Mouse (Mus musculus) left cerebral cortex, postnatal 14 days (tissue): ENCODE measurements around the gene Gm29609. TPM values are rescaled to one million over a fixed set of nuclear protein-coding genes. Genes with fewer than 3 reads are reported as not detected.
A peak's percentile ranks its signal among the peaks of the same experiment; 100 is the strongest.
"Not testable (repeated sequence)": the region's sequence is repeated elsewhere in the genome, so short reads cannot be mapped to it uniquely, and the experiment has no call there.

Source experiments
- DNase-seq, 2 experiments: peaks; one replicate each; pipeline ENCODE4 v3.0.0; 2021 to 2022; ENCODE audit warnings: low spot score in 2 of 2, mixed read lengths in 1 of 2
- intact Hi-C: fragments of 180-260 bp; cut with DNase I; formaldehyde crosslinking; loops from one replicate; pipeline ENCODE4 v1.15.1; 2025
- long read RNA-seq, 2 experiments: library from polyadenylated mRNA; stranded (forward); transcript quantifications; one replicate each; pipeline ENCODE4 v2.0.0; 2021
- total RNA-seq, 2 experiments: library from RNA; stranded (reverse); gene quantifications; 2 replicates each; pipeline ENCODE4 v1.2.3; 2021

Gene Gm29609
- 1 to 10 TPM; 3.3 TPM for total RNA-seq
- long read RNA-seq, experiment 1: 0 reads
- long read RNA-seq, experiment 2, partial matches to known transcripts: 0 of 1 reads
- long read RNA-seq, experiment 2, other reads (novel, unspliced or antisense): 1 of 1 reads

DNA sequence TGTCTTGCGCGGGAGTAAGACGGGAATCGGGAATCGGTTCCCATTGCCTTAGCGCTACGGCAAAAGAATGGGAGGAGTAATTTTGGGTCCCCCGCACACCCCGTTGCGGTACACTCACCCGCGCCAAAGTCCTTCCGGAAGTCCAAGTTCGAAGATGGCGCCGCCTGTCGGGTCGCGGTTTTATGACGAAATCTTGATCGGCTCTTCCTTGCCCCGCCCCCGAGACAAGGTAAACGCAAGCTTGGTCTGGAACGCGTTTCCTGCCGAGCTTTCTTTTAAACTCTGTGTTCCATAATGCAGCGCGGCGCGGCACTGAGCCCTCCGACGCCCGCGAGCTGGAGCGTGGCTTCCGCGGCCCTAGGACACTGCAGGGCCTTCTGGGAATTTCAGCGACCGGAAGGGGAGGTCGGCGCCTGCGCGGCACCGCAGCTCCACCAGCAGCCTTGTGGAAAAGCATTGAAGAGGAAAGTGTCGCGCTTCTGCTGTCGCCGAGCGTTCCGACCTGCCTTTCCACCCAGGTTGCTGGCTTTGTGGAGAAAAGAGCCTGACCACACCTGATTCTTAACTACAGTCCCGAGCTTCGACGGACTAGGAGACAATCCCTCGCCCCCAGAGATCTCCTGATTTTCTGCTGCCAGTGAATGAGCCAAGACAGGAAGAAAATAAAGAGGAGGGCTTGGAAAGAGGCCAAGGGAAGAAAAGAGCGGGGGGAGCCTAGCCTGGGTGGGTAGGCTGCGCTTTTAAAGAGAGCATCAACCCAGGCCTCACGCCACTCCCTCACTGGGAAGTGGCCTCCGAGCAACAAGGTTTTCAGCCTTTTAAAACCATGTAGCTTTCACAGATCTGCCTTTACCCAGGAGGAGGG is at the start of gene Gm29609, which contains the start of gene Gtf3c2:
Gene Gm29609, minus strand, starts transcription at position 146 of the 865 bp plus-strand sequence.
Gene Gtf3c2, minus strand, starts transcription at position 379 of the 865 bp plus-strand sequence.
- intact Hi-C loops: no loop called here
- peak; percentile 97 to 99 for DNase-seq

DNA sequence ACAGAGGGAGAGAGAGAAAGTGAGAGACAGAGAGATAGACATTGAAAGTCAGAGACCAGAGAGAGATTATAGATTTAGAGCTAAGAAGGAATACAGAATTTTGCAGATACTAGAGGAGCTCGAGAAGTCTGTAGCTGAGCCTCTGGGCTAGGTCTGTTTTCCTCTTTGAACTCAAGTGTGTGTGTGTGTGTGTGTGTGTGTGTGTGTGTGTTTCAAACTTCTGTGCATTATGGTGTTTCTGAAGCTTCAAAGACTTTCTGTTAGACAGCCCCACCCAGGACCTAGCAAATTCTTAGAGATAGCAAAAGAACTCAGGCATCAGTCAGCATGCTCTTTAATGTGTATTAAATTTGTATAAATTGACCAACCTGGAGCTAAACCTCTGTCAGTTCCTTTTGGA is 46.9 kb upstream of the Gm29609 start:
- no peak for DNase-seq
- intact Hi-C loops: no loop called here

DNA sequence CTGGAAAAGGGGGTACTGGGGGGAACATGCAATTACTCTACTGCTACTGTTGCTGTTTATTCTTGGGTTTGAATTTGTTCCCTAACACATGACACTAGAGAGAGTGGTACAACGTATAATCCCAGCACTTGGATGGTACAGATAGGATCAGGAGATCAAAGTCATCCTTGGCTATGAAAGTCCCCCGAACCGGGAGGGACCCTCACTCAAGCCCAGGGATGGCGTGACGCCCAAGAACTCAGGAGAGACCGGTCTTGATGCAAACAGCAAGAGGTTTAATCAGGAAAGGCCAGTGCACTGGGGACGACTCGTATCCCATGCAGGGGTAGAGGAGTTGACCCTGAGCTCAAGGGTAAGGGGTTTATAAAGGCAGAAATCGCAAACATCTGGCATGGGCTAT is 43.0 kb upstream of the Gm29609 start:
- DNase-seq: no peak
- intact Hi-C loops: loop anchor here (5.0 kb wide), 1 partner anchor 105 kb away; no protein-coding TSS in a partner anchor

DNA sequence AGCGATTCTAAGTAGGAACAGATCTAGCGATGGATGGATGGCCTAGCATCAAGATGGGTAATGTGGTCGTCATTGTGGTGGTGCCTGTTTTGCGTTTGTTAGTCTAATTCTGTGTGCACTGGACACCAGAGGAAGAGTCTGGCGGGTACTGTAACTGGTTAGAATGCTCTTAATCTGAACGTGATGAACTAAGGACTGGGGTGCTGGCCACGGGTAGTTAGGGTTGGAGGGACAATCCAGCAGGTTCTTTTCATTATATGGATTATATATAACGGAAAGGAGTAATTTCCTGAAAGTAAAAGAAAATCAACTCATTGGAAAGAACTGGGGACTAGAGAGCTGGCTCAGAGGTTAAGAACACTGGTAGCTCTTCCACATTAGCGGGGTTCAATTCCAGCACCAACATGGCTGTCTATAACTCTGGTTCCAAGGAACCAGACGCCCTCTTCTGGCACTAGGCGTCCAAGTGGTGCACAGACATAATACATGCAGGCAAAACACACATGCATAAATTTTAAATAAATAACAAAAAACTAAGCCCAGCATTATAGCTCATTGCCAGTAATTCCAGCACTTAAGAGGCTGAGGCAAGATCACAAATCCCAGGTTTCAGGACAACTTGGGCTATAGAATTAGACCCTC is 41.7 kb upstream of the Gm29609 start:
- peak; percentile 43 to 74 for DNase-seq
- intact Hi-C loops: loop anchor here (2.0 to 5.0 kb wide), 2 partner anchors 19 to 106 kb away; partner anchors contain the start of genes Gm9970 and Nrbp1

DNA sequence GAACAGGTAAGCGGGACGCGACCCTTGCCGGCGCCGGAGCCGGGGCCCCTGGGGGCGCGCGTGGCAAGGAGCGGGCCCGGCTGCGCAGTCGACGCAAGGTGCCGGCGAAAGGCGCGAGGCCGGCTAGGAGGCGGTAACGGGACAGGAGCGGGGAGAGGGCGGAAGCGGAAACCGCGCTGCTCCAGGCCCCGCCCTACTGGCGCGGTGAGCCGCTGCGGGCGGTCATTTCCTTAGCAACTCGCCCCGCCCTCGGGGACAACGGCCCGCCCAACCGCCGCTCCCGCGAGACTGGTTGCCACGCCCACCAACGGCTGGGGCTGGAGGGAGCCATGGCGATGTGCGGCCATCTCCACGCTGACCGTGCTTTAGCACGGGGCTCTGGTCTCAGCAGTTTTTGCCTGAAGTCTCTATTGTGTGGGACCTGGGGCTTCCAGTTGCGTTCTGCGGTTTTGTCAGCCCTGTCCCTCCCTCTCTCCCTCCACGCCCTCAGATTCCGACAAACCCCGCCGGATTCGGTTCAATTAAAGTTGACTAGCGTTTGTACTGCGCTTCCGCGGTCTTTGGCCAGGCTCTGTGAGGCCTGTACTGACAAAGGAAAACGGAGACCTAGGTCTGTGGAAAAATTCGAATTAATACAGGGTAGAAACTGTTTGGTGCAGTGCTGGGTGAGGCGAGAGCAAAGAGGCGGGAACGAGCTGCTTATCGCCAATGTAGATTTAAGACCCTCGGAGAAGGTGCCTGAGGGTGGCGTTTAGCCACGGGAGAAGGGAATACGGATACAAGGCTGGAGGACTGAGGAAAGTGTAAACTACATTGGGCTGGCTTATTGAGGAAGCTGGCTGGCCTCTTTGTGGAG is 41.0 kb upstream of the Gm29609 start, which contains the start of gene Ppm1g:
Gene Ppm1g, minus strand, starts transcription at position 240 of the 856 bp plus-strand sequence.
- intact Hi-C loops: loop anchor here (2.0 to 5.0 kb wide), 2 partner anchors 20 to 107 kb away; partner anchors contain the start of genes Gm9970 and Nrbp1
- DNase-seq: peak; percentile 95 to 96

DNA sequence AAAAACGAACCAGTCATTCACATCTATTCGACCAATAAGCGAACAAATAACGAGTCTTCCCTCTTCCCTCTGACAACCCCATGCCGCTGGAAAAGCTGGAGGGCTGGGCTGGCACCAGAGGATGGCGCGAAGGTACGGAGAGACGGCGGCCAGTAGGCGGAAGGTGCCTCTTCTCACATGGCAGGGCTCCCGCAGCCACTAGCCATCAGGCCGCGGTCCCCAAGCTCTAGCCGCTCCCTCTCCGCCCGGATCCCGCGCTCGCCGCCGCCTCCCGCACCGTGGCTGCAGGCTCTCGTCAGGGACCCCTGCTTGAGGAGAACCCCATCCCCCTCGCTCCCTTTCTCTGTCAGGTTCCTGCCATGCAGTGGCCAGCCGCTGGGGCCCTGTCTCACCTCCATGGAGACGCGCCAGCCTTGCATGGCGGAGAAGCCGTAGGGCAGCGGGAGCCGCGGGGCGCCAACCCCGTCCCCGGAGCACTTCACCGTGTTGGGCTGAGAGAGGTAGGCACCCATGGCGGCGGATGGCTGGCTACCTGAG is 40.3 kb upstream of the Gm29609 start:
- DNase-seq: peak in 1 of 2 experiments; percentile 48
- intact Hi-C loops: loop anchor here (2.0 to 5.0 kb wide), 2 partner anchors 21 to 107 kb away; partner anchors contain the start of genes Gm9970 and Nrbp1

DNA sequence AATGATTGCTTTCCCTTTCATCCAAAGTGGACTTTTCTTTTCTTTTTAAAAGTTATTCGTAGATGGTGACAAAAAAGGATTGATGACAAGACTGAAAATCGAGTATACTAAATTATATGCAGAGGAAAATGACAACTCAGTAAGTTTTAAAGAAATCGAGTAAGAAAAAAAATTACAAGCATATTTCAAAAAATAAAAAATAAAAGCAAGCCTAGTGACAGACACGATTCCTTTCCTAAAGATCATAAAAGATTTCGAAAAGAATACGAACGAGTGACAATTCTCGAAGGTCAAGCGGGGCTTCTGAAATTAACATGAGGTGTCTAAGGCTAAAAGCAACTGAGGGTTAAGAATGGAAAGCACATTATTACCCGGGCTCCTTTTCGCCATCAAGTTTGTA is 39.8 kb upstream of the Gm29609 start:
- intact Hi-C loops: no loop called here

DNA sequence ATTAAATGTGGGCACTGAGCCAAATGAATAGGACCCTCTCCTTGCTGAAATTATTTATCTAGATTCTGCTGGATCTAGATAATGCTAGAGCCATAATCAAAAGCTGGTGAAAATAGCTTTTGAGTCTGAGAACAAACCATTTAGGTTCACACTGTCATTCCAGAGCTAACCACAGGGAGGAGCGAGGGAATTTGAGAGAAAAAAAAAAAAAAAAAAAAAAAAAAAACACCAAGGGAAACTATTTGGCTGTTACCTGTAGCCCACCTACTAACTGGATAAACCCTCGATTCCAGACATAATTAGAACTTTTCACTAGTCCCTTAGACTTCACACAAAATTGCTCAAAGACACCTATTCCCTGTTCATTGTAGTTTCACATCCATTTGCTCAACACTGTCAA is 39.4 kb upstream of the Gm29609 start:
- no peak for DNase-seq

More for the DNA sequence above, 39.8 kb upstream of the Gm29609 start:
- DNase-seq: no peak

DNA sequence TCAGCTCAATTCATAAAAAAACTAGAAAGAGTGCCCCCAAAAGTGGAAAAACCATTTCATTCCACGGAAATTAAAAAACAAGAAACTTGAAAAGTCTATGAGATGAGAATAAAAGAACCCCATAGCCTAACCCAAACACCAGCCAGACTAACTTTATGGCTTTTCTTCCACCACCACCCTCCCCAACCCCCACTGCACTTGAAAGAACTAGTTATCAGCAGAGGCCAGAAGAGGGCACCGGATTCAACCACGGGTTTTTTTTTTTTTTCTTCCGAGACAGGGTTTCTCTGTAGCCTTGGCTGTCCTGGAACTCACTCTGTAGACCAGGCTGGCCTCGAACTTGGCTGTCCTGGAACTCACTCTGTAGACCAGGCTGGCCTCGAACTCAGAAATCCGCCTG is 38.6 kb upstream of the Gm29609 start:
- no peak for DNase-seq
- intact Hi-C loops: no loop called here

More for the DNA sequence above, 39.4 kb upstream of the Gm29609 start:
- intact Hi-C loops: no loop called here

DNA sequence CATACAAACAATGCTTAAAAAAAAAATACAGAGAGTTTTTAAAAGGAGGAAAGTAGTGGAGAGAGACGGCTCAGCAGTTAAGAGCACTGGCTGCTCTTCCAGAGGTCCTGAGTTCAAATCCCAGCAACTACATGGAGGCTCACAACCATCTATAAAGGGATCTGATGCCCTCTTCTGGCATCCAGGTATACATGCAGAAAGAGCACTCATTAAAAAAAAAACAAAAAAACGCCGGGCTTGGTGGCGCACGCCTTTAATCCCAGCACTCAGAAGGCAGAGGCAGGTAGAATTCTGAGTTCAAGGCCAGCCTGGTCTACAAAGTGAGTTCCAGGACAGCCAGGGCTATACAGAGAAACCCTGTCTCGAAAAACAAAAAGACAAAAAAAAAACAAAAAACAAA is 36.8 kb upstream of the Gm29609 start:
- intact Hi-C loops, DNase-seq: not testable (repeated sequence)

DNA sequence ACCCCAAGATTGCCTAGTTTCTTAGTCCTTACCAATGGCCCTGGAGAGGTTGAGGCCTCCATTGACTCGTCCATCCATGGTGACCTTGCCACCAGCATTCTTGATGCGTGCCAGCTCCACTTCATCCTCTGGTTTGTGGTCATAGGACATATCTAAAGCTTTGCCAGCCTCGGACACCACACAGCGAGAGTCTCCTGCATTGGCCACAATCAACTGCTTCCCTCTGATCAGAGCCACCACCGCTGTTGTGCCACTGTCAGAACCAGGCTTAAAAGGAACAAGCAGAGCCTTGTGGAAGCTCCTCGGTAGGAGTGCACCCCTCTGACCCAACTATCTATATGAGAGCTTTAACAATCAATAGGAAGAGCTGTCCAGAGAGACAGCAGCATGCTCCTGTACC is 24.7 kb upstream of the Gm29609 start:
- intact Hi-C loops: no loop called here
- no peak for DNase-seq

DNA sequence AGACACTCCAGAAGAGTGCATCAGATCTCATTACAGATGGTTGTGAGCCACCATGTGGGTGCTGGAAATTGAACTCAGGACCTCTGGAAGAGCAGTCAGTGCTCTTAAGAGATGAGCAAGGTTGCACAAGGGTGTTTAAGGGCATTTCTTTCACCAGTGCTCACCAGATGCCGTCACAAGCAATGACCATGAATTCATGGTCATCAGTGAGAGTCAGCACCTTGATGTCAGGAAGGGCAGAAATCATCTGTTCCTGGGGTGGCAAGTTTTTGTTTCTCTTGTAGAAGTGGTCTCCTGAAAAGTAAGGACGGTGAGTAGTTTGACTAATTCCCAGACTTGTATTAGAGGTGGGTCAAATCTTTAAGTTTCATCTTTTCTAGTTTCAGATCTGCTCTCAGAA is 24.2 kb upstream of the Gm29609 start:
- no peak for DNase-seq
- intact Hi-C loops: no loop called here

DNA sequence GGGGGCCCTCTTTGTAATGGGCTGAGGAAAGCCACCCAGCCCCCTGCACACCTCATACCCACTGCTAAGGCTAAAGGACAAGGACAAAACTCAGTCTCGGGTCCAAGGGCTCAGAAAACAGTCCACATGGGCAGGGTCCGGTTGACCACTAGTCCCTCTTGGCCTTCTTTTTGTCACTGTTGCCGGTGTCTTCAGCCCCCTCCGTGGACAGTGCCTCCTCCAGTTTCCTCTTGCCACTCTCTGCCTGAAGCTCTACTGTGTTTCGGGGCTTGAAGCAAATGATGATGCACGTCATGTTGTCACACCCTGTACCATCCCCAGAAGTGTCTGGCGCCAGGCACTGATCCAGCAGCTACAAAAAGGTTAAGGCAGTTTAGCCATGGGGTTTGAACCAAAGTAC is 23.2 kb upstream of the Gm29609 start:
- intact Hi-C loops: no loop called here
- no peak for DNase-seq

DNA sequence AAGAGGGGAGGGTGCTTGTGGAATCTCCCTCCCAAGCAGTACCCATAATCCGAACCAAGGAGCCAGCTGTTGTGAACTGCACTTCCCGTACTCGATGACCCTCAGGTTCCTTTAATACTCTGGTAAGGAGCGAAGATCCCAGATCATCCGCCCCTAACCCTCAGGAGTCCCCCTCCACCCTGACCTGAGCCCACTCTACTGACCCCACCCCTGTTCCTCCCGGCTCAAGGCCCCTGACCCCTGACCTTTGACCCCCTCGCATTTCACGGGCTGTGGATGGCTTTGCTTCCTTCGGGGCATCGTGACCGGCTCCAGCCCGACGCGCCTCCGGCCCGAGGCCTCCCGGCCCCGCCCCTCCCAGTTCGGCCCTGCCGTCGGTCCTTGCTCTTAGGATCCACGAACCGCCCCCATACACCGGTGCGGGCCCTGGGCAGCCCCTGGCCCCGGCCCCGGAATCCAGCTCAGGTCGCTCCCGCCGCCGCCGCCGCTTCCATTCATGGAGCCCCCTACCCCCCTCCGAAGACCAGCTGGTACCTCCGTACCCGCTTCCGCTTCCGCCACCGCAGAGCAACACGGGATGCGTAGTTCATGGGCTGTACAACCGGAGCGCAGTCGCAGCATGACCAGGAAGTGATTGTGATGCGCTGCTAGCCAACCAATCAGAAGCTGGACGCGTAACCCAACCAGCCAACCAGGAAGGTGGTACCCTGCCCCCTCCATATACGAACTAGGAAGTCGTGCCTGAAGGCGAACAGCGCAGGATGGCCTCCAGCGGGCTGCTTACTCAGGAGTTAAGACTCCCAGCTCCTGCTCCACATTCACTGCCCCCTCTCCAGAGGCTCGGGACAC is 22.3 kb upstream of the Gm29609 start, which contains the start of gene Zfp513:
Gene Zfp513, minus strand, starts transcription at position 562 of the 849 bp plus-strand sequence.
- DNase-seq: peak; percentile 98 to 99
- intact Hi-C loops: no loop called here

DNA sequence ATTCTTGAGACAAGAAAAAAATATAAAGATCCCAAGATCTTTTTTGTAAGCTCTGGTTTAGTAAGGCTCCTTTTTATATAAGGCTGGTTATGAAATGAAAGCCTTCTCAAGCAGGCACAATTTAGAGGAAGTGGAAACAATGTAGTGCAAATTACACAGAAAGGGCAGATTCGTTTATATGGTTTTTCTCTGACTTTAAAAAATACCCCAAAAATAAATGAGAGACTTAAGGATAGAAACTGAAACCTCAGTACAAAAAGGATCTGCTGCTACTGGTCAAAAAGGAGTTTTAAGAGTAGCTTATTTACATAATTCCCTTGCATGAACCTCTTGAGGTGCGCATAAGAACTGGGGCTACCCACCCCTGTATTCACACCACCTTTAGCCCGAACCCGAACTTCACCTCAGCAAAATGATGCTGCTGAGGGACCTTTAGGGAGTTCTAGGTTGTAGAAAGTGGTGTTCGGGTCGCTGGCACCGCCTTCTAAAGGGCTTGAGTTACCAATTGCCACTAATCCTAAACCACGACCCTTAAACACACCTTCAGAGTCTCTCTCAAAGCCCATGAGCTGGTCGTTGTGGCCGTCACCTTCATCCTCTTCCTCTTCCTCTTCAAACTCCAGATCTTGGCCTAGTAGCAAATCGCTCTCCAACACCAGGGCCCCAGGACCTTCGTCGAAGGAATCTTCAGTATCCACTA is 21.5 kb upstream of the Gm29609 start:
- no peak for DNase-seq
- intact Hi-C loops: no loop called here

DNA sequence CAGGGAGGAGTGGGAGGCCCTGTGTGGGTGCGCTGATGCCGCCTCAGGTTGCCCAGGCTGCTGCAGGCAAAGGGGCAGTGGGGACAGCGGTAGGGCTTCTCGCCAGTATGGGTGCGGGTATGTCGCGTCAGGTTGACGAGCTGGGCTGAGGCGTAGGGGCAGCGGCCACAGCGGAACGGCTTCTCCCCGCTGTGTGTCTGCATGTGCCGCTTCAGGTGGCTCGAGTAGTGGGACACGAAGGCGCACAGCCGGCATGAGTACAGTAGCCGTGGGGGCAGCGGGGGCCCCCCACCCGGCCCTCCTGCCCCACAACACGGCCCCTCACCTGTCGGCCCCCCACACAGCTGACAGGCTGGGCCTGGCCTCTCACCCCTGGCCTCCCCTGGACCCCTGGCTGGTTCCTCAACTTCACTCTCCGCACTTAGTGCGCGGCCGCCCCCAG is 20.6 kb upstream of the Gm29609 start:
- intact Hi-C loops: no loop called here
- DNase-seq: no peak

DNA sequence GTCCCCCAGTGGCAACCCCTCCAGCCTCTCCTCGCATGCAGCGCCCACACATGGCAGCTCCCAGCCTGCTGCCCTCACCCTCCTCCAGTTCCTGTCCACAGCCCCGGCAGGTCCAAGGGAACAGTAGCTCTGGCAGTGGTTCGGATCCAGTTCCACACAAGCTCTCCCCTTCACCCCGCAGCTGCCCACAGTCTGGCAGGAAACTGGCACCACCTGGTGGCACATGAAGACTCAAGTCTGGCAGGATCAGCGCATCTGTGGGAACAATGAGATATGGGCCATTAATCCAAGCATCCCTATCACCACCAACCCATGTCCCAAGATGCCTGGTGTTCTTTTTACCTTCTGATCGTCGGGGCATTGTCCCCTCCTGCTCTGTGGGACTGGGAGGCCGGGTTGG is 20.2 kb upstream of the Gm29609 start:
- DNase-seq: no peak
- intact Hi-C loops: loop anchor here (10.0 kb wide), 1 partner anchor 245 kb away; no protein-coding TSS in a partner anchor
